Mouse (Mus musculus) MEL (cell line): Measurements from ENCODE around the gene Lsm2. TPM values are rescaled to one million over a fixed set of nuclear protein-coding genes. Genes with fewer than 3 reads are reported as not detected.

ENCODE experiments used
- DNase-seq: peaks from one replicate; pipeline ENCODE4 v3.0.0; 2011; ENCODE audit warnings: low read depth, low spot score
- H3K27ac ChIP-seq: 2 replicates; pipeline ENCODE4 v1.5.1; 2012; ENCODE audit warnings: low read depth, mild to moderate bottlenecking, control low read depth, low read length, moderate library complexity; ENCODE audit not compliant: control insufficient read depth
- H3K27me3 ChIP-seq, 2 experiments: fragments of 150-350 bp in 1 of 2; sonication (generic) in 1 of 2; 2 replicates each; pipeline ENCODE4 v1.6.1; 2012; ENCODE audit warnings: low read length in 2 of 2, mild to moderate bottlenecking in 2 of 2, improper control_type of control experiment in 1 of 2, moderate library complexity in 1 of 2; ENCODE audit not compliant: insufficient read depth in 2 of 2, control insufficient read depth in 1 of 2
- H3K36me3 ChIP-seq, 2 experiments: 2 replicates each; pipeline ENCODE4 v1.6.1; 2012 to 2014; ENCODE audit warnings: low read length in 2 of 2, improper control_type of control experiment in 1 of 2, inconsistent platforms in 1 of 2, mild to moderate bottlenecking in 1 of 2; ENCODE audit not compliant: insufficient read depth in 2 of 2, control insufficient read depth in 1 of 2
- H3K4me1 ChIP-seq, 2 experiments: fragments of 150-350 bp in 1 of 2; sonication (generic) in 1 of 2; 2 replicates each; pipeline ENCODE4 v1.6.1; 2012; ENCODE audit warnings: low read length in 2 of 2, improper control_type of control experiment in 1 of 2, mild to moderate bottlenecking in 1 of 2; ENCODE audit not compliant: insufficient read depth in 2 of 2, control insufficient read depth in 1 of 2
- H3K4me3 ChIP-seq, 2 experiments: fragments of 150-350 bp in 1 of 2; sonication (generic) in 1 of 2; 2 replicates each; pipeline ENCODE4 v1.5.1; 2012; ENCODE audit warnings: low read depth in 2 of 2, low read length in 2 of 2, mild to moderate bottlenecking in 2 of 2, moderate library complexity in 2 of 2, control low read depth in 1 of 2, improper control_type of control experiment in 1 of 2; ENCODE audit not compliant: control insufficient read depth in 1 of 2, insufficient read depth in 1 of 2
- H3K79me2 ChIP-seq: 2 replicates; pipeline ENCODE4 v1.6.1; 2012; ENCODE audit warnings: mild to moderate bottlenecking, low read length, moderate library complexity; ENCODE audit not compliant: control insufficient read depth, poor library complexity, insufficient read depth
- H3K9ac ChIP-seq: 2 replicates; pipeline ENCODE4 v1.6.1; 2012; ENCODE audit warnings: low read depth, mild to moderate bottlenecking, control low read depth, low read length, moderate library complexity; ENCODE audit not compliant: control insufficient read depth, poor library complexity, severe bottlenecking
- H3K9me3 ChIP-seq: fragments of 150-350 bp; sonication (generic); replicated peaks from 2 replicates; pipeline ENCODE4 v1.6.1; 2012; ENCODE audit warnings: mild to moderate bottlenecking, low read length, improper control_type of control experiment, moderate library complexity; ENCODE audit not compliant: insufficient read depth
- BHLHE40 ChIP-seq: IDR thresholded peaks from 2 replicates; pipeline ENCODE4 v1.6.1; 2012; ENCODE audit warnings: low read depth, mild to moderate bottlenecking, inconsistent platforms, low read length, improper control_type of control experiment, borderline replicate concordance
- CHD1 ChIP-seq: IDR thresholded peaks from 2 replicates; pipeline ENCODE4 v1.6.1; 2012; ENCODE audit warnings: low read depth, mild to moderate bottlenecking, inconsistent platforms, low read length, improper control_type of control experiment
- EP300 ChIP-seq, 2 experiments: IDR thresholded peaks; 2 replicates each; pipeline ENCODE4 v1.6.1; 2011; ENCODE audit warnings: improper control_type of control experiment in 2 of 2, low read length in 2 of 2, low read depth in 1 of 2, mild to moderate bottlenecking in 1 of 2
- ETS1 ChIP-seq: IDR thresholded peaks from 2 replicates; pipeline ENCODE4 v1.6.1; 2012; ENCODE audit warnings: low read depth, mild to moderate bottlenecking, inconsistent platforms, low read length, improper control_type of control experiment, moderate library complexity
- GABPA ChIP-seq: IDR thresholded peaks from 2 replicates; pipeline ENCODE4 v1.6.1; 2012; ENCODE audit warnings: low read depth, mild to moderate bottlenecking, inconsistent platforms, low read length, improper control_type of control experiment, moderate library complexity
- GATA1 ChIP-seq: IDR thresholded peaks from 2 replicates; pipeline ENCODE4 v1.6.1; 2011; ENCODE audit warnings: low read depth, low read length, improper control_type of control experiment
- KAT2A ChIP-seq: conservative IDR thresholded peaks from 2 replicates; pipeline ENCODE4 v1.6.1; 2012; ENCODE audit warnings: low read depth, low read length, improper control_type of control experiment, inconsistent platforms
- MEF2A ChIP-seq: IDR thresholded peaks from 2 replicates; pipeline ENCODE4 v1.6.1; 2014; ENCODE audit warnings: low read depth, mild to moderate bottlenecking, inconsistent platforms, low read length, improper control_type of control experiment; ENCODE audit not compliant: poor library complexity, insufficient replicate concordance, severe bottlenecking; ENCODE audit errors: extremely low read depth
- MYB ChIP-seq: IDR thresholded peaks from 2 replicates; pipeline ENCODE4 v1.6.1; 2011; ENCODE audit warnings: mild to moderate bottlenecking, low read depth, low read length, improper control_type of control experiment
- NRF1 ChIP-seq: IDR thresholded peaks from 2 replicates; pipeline ENCODE4 v1.6.1; 2014; ENCODE audit warnings: low read depth, mild to moderate bottlenecking, inconsistent platforms, low read length, improper control_type of control experiment, moderate library complexity; ENCODE audit not compliant: poor library complexity, insufficient read depth, severe bottlenecking
- POLR2AphosphoS2 ChIP-seq: IDR thresholded peaks from 2 replicates; pipeline ENCODE4 v1.6.1; 2011; ENCODE audit warnings: low read length, improper control_type of control experiment
- POLR2AphosphoS5 ChIP-seq: IDR thresholded peaks from 2 replicates; pipeline ENCODE4 v1.6.1; 2012; ENCODE audit warnings: low read depth, borderline replicate concordance, mild to moderate bottlenecking, inconsistent platforms, low read length, moderate library complexity, mixed read lengths
- RAD21 ChIP-seq: IDR thresholded peaks from 2 replicates; pipeline ENCODE4 v1.6.1; 2011; ENCODE audit warnings: mild to moderate bottlenecking, low read depth, low read length, improper control_type of control experiment
- SMC3 ChIP-seq: IDR thresholded peaks from 2 replicates; pipeline ENCODE4 v1.6.1; 2011; ENCODE audit warnings: low read depth, low read length, improper control_type of control experiment
- TAL1 ChIP-seq: IDR thresholded peaks from 2 replicates; pipeline ENCODE4 v1.6.1; 2012; ENCODE audit warnings: mild to moderate bottlenecking, inconsistent platforms, low read length, moderate library complexity, mixed read lengths
- UBTF ChIP-seq: IDR thresholded peaks from 2 replicates; pipeline ENCODE4 v1.6.1; 2012; ENCODE audit warnings: low read depth, mild to moderate bottlenecking, inconsistent platforms, low read length, improper control_type of control experiment, moderate library complexity, borderline replicate concordance; ENCODE audit not compliant: insufficient read depth
- ZMIZ1 ChIP-seq: IDR thresholded peaks from 2 replicates; pipeline ENCODE4 v1.6.1; 2012; ENCODE audit warnings: low read depth, mild to moderate bottlenecking, inconsistent platforms, low read length, improper control_type of control experiment, moderate library complexity
- polyA plus RNA-seq, 2 experiments: library from polyadenylated mRNA; stranded (reverse) in 1 of 2; unstranded in 1 of 2; fragments of >175 nt in 1 of 2; fragments of >200 nt in 1 of 2; gene quantifications; 2 replicates each; pipeline versions ENCODE4 v1.2.1 to v1.2.4; 2012; ENCODE audit warnings: low replicate concordance in 2 of 2, low read depth in 1 of 2; ENCODE audit not compliant: insufficient read length in 2 of 2, insufficient read depth in 1 of 2, missing spikeins in 1 of 2
- total RNA-seq: library from RNA; depleted of rRNA; stranded (reverse); fragments of 300-350 nt; gene quantifications from 2 replicates; pipeline ENCODE4 v1.2.3, GENCODE M21; 2012

Lsm2 gene
- total and polyA plus RNA-seq, 3 experiments: 57.9 to 180 TPM; not detected in 1

GRCm38 (mm10) chr17:35018171-35018570 is 36.5 kb downstream of the Lsm2 start:
- Histone ChIP-seq H3K9me3 (no peaks in the 10 kb centered on the region), H3K4me3 (no peak overlapping the region), H3K9ac (no peak overlapping the region), H3K79me2 (peaks cover 2% of the 10 kb centered on the region; the same call in 1 of the 2 replicates), H3K27me3 (no peaks in the 10 kb centered on the region), H3K27ac (no peak overlapping the region), H3K4me1 (peaks cover 7 to 34% of the 10 kb centered on the region in 2 experiments), H3K36me3 (peaks cover 0 to 23% of the 10 kb centered on the region in 2 experiments; a peak in 3 of 4 replicates)
- TF ChIP-seq BHLHE40: no peak
- no peak for TF ChIP-seq GABPA
- DNase-seq: no peak

GRCm38 (mm10) chr17:35019894-35020293 is 38.2 kb downstream of the Lsm2 start:
- Histone ChIP-seq H3K27me3 (no peaks in the 10 kb centered on the region), H3K4me1 (peaks cover 14 to 49% of the 10 kb centered on the region in 2 experiments), H3K9ac (no peak overlapping the region), H3K9me3 (no peaks in the 10 kb centered on the region), H3K79me2 (peaks cover 18% of the 10 kb centered on the region), H3K27ac (no peak overlapping the region), H3K36me3 (peaks cover 0 to 37% of the 10 kb centered on the region in 2 experiments; a peak in 2 of 4 replicates), H3K4me3 (no peak overlapping the region)
- no peak for DNase-seq
- TF ChIP-seq UBTF: no peak
- TF ChIP-seq GABPA: no peak
- no peak for TF ChIP-seq KAT2A
- TF ChIP-seq GATA1: no peak
- no peak for TF ChIP-seq NRF1
- TF ChIP-seq MEF2A: no peak
- TF ChIP-seq EP300 (IDR thresholded peaks at IDR 0.05; ENCODE audit: low read depth in 1 of 2, low read length in 2 of 2): no peak
- TF ChIP-seq SMC3: no peak
- TF ChIP-seq ZMIZ1: no peak
- TF ChIP-seq CHD1: no peak
- TF ChIP-seq RAD21: no peak
- TF ChIP-seq POLR2AphosphoS2: no peak
- TF ChIP-seq MYB: no peak
- TF ChIP-seq TAL1: no peak
- no peak for TF ChIP-seq POLR2AphosphoS5
- no peak for TF ChIP-seq ETS1
